In the genomic region with DNA sequence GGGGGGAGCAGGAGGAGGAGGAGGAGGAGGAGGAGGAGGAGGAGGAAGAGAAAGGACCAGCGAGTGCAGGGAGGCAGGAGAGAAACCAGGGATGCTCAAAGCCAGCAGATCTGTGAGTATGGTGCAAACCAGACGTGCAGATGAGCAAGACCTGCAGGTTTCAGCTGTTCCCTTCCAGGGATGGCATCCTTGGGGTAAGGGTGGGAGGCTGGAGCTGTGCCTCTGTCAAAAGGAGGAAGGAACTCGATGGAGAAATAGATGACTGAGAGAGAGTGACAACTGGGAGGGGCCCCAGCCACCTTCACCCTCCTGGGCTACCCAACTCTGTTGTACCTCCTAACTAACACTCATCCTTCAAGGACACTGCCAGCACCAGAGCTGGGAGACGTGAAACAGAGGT, we compare ENCODE assay signal across 31 mouse cellular contexts. TPM values are rescaled to one million over a fixed set of nuclear protein-coding genes. Genes with fewer than 3 reads are reported as not detected.
DNase-seq lines count a peak whose midpoint lies in the region; ATAC-seq and TF ChIP-seq lines count a peak whose summit lies in the region.
"Had no signal": no experiment of that assay in that cellular context is flagged by ENCODE, and none has a peak within 500 bp of the region (broad histone marks: within the 10 kb centered on the region; RNA-seq: fewer than 3 reads in every experiment).

No protein-coding gene starts in this region.

- H3K4me1 ChIP-seq in midbrain, embryonic 11.5 days (ENCODE audit: control insufficient read depth, insufficient read depth, low read length): peaks cover 25% of the 10 kb centered on the region
- H3K4me1 ChIP-seq in midbrain, embryonic 13.5 days (replicated peaks): peaks cover 28% of the 10 kb centered on the region
- peaks cover 51% of the 10 kb centered on the region for H3K4me1 ChIP-seq in embryonic facial prominence, embryonic 13.5 days

- H3K9me3 ChIP-seq in midbrain, embryonic 11.5 days (ENCODE audit: control insufficient read depth, low read length): no peaks in the 10 kb centered on the region
- no peaks in the 10 kb centered on the region for H3K9me3 ChIP-seq in midbrain, embryonic 13.5 days
- H3K9me3 ChIP-seq in embryonic facial prominence, embryonic 13.5 days: no peaks in the 10 kb centered on the region
- H3K9me3 ChIP-seq: embryonic facial prominence, embryonic 12.5 days; forebrain, embryonic 10.5 days; heart, embryonic 10.5 days; heart, embryonic 15.5 days; hindbrain, embryonic 12.5 days; liver, embryonic 12.5 days; megakaryocyte, embryonic 14.5 days had no signal

- H3K27me3 ChIP-seq in midbrain, embryonic 11.5 days (ENCODE audit: control insufficient read depth, insufficient read depth, low read length): peaks cover 4% of the 10 kb centered on the region; the same call in 1 of the 2 replicates
- peaks cover 25% of the 10 kb centered on the region for H3K27me3 ChIP-seq in midbrain, embryonic 13.5 days
- H3K27me3 ChIP-seq in embryonic facial prominence, embryonic 13.5 days: peaks cover 15% of the 10 kb centered on the region

- H3K36me3 ChIP-seq in midbrain, embryonic 11.5 days (ENCODE audit: control insufficient read depth, insufficient read depth, low read length): 0 out of 2 replicates have a peak, but pooled peaks cover 2% of the 10 kb centered on the region
- H3K36me3 ChIP-seq in midbrain, embryonic 13.5 days: no peaks in the 10 kb centered on the region
- no peaks in the 10 kb centered on the region for H3K36me3 ChIP-seq in embryonic facial prominence, embryonic 13.5 days
- H3K36me3 ChIP-seq: embryonic facial prominence, embryonic 12.5 days; forebrain, embryonic 10.5 days; heart, embryonic 10.5 days; heart, embryonic 15.5 days; hindbrain, embryonic 12.5 days; liver, embryonic 12.5 days had no signal

- 0 out of 2 replicates have a peak overlapping the region, but pooled peaks have one; percentile 50 for H3K27ac ChIP-seq in layer of hippocampus, adult 2 months
- H3K27ac ChIP-seq in midbrain, embryonic 11.5 days (ENCODE audit: low read depth, low read length): no peak overlapping the region
- H3K27ac ChIP-seq in midbrain, embryonic 13.5 days: no peak overlapping the region
- H3K27ac ChIP-seq in embryonic facial prominence, embryonic 13.5 days: peak overlapping the region; percentile 80; the same call in 1 of the 2 replicates
- H3K27ac ChIP-seq: forebrain, embryonic 10.5 days; heart, embryonic 10.5 days; heart, embryonic 15.5 days; hindbrain, embryonic 12.5 days; liver, embryonic 12.5 days had no signal

- TF ChIP-seq CTCF in layer of hippocampus, adult 2 months (conservative IDR thresholded peaks at IDR 0.05): no peak

- H3K9ac ChIP-seq in midbrain, embryonic 11.5 days (ENCODE audit: low read length): no peak overlapping the region
- no peak overlapping the region for H3K9ac ChIP-seq in midbrain, embryonic 13.5 days (replicated peaks)
- no peak overlapping the region for H3K9ac ChIP-seq in embryonic facial prominence, embryonic 13.5 days
- H3K9ac ChIP-seq: embryonic facial prominence, embryonic 12.5 days; heart, embryonic 15.5 days; hindbrain, embryonic 12.5 days; liver, embryonic 12.5 days; liver, postnatal 0 days had no signal

- ATAC-seq in midbrain, embryonic 11.5 days (ENCODE audit: low FRiP score): no peak
- ATAC-seq in midbrain, embryonic 13.5 days: no peak
- no peak for ATAC-seq in embryonic facial prominence, embryonic 13.5 days (ENCODE audit: insufficient number of reproducible peaks, insufficient read depth, low FRiP score, low TSS enrichment, low read depth)
- ATAC-seq in megakaryocyte progenitor cell, adult 5-6 weeks (replicated peaks; ENCODE audit: poor library complexity): peak; percentile 59
- ATAC-seq: forebrain, embryonic 16.5 days; liver, embryonic 12.5 days; liver, postnatal 0 days; midbrain, embryonic 16.5 days had no signal

- WGBS in midbrain, embryonic 11.5 days: 58% methylated on average over 4 of the region's 4 CpGs
- WGBS in midbrain, embryonic 13.5 days: 56% methylated on average over 4 of the region's 4 CpGs
- WGBS in embryonic facial prominence, embryonic 13.5 days: 48% methylated on average over 4 of the region's 4 CpGs

- no peak overlapping the region for H3K4me2 ChIP-seq in midbrain, embryonic 11.5 days
- no peak overlapping the region for H3K4me2 ChIP-seq in midbrain, embryonic 13.5 days (replicated peaks)
- H3K4me2 ChIP-seq in embryonic facial prominence, embryonic 13.5 days: no peak overlapping the region
- H3K4me2 ChIP-seq: embryonic facial prominence, embryonic 12.5 days; heart, embryonic 15.5 days; hindbrain, embryonic 12.5 days; liver, embryonic 12.5 days had no signal

- no peak for DNase-seq in layer of hippocampus, adult 2 months (ENCODE audit: low spot score in 2 of 2)
- no peak for DNase-seq in layer of hippocampus, adult 8-10 months (ENCODE audit: low spot score in 2 of 2)
- DNase-seq in midbrain, embryonic 11.5 days (ENCODE audit: low spot score, missing footprints): peak; percentile 41
- no peak for DNase-seq in testis, postnatal 14 days (ENCODE audit: low spot score)
- DNase-seq: adrenal gland, adult 8-10 months; B cell, adult 2 months; kidney, adult 11 months; kidney, postnatal 14 days; liver, postnatal 0 days; lung, postnatal 14 days; right cerebral cortex, postnatal 25 days; thymus, adult 2 months; thymus, postnatal 36 days had no signal

- no peak overlapping the region for H3K4me3 ChIP-seq in layer of hippocampus, adult 2 months
- H3K4me3 ChIP-seq in midbrain, embryonic 11.5 days (ENCODE audit: low read depth, low read length): no peak overlapping the region
- no peak overlapping the region for H3K4me3 ChIP-seq in midbrain, embryonic 13.5 days (replicated peaks)
- no peak overlapping the region for H3K4me3 ChIP-seq in embryonic facial prominence, embryonic 13.5 days
- H3K4me3 ChIP-seq: embryonic facial prominence, embryonic 12.5 days; forebrain, embryonic 10.5 days; heart, embryonic 10.5 days; heart, embryonic 15.5 days; hindbrain, embryonic 12.5 days; liver, embryonic 12.5 days; megakaryocyte, embryonic 14.5 days had no signal

RNA-seq across cellular contexts. Expression of a gene that starts 6.0 kb away (rescaled TPM):
- total RNA-seq in layer of hippocampus, adult 2 months (2021): 100 to 1,000 TPM; 189 to 195 TPM
- total RNA-seq in layer of hippocampus, adult 8-10 months (2022): 100 to 1,000 TPM; 153 to 196 (median 173) TPM
- 7.7 and 10.1 TPM in 2 replicates for polyA plus RNA-seq in midbrain, embryonic 11.5 days (2014; fragmentation: Nextera tagmentation; extraction: Ambion mirVana)
- polyA plus RNA-seq in midbrain, embryonic 13.5 days (2015; fragmentation: Nextera tagmentation; extraction: Ambion mirVana): 21.1 and 22.9 TPM in 2 replicates
- 27.1 and 32.2 TPM in 2 replicates for polyA plus RNA-seq in embryonic facial prominence, embryonic 13.5 days (2015; fragmentation: Nextera tagmentation; extraction: Ambion mirVana)
- not detected in 2 replicates for total RNA-seq in megakaryocyte progenitor cell, adult 5-6 weeks (2015)
- 1.1 TPM in 1 of 2 replicates, not detected in the other for total RNA-seq in megakaryocyte progenitor cell, adult 5-6 weeks (2017)
- total RNA-seq: neutrophil, adult 5-6 weeks had no signal

RNA-seq across cellular contexts. Expression of a gene that starts 21.4 kb away (rescaled TPM):
- total RNA-seq in layer of hippocampus, adult 2 months (2021): under 1 TPM in 1 of 2 experiments, not detected in 1; 0.88 TPM
- total RNA-seq in layer of hippocampus, adult 8-10 months (2022): under 1 TPM in 2 of 4 experiments, not detected in 2; 0.68 to 0.81 TPM
- not detected in 2 replicates for polyA plus RNA-seq in midbrain, embryonic 11.5 days (2014; fragmentation: Nextera tagmentation; extraction: Ambion mirVana)
- polyA plus RNA-seq in midbrain, embryonic 13.5 days (2015; fragmentation: Nextera tagmentation; extraction: Ambion mirVana): not detected in 2 replicates
- 0.97 and 2.5 TPM in 2 replicates for polyA plus RNA-seq in embryonic facial prominence, embryonic 13.5 days (2015; fragmentation: Nextera tagmentation; extraction: Ambion mirVana)
- not detected in 2 replicates for total RNA-seq in megakaryocyte progenitor cell, adult 5-6 weeks (2015)
- not detected in 2 replicates for total RNA-seq in megakaryocyte progenitor cell, adult 5-6 weeks (2017)
- total RNA-seq: CH12.LX; gastrocnemius, adult 8-10 months; heart, postnatal 25 days; neutrophil, adult 5-6 weeks had no signal
- polyA plus RNA-seq: kidney, embryonic 14.5 days; liver, embryonic 12.5 days; neural tube, embryonic 11.5 days had no signal

RNA-seq across cellular contexts. Expression of a gene that starts 51.3 kb away (rescaled TPM):
- total RNA-seq in layer of hippocampus, adult 2 months (2021): 10 to 100 TPM; 24.8 to 26.2 TPM
- 10 to 100 TPM; 22.7 to 24.8 (median 24.3) TPM for total RNA-seq in layer of hippocampus, adult 8-10 months (2022)
- polyA plus RNA-seq in midbrain, embryonic 11.5 days (2014; fragmentation: Nextera tagmentation; extraction: Ambion mirVana): 42.7 and 43.5 TPM in 2 replicates
- 33.4 and 36.8 TPM in 2 replicates for polyA plus RNA-seq in midbrain, embryonic 13.5 days (2015; fragmentation: Nextera tagmentation; extraction: Ambion mirVana)
- 41.5 and 41.8 TPM in 2 replicates for polyA plus RNA-seq in embryonic facial prominence, embryonic 13.5 days (2015; fragmentation: Nextera tagmentation; extraction: Ambion mirVana)
- 11.9 and 12.7 TPM in 2 replicates for total RNA-seq in megakaryocyte progenitor cell, adult 5-6 weeks (2015)
- total RNA-seq in megakaryocyte progenitor cell, adult 5-6 weeks (2017): 5.0 and 7.3 TPM in 2 replicates

RNA-seq across cellular contexts. Expression of a gene that starts 51.4 kb away (rescaled TPM):
- 10 to 100 TPM; 36.5 to 37.3 TPM for total RNA-seq in layer of hippocampus, adult 2 months (2021)
- 10 to 100 TPM; 32.5 to 43.5 (median 37.7) TPM for total RNA-seq in layer of hippocampus, adult 8-10 months (2022)
- 81.9 and 86.8 TPM in 2 replicates for polyA plus RNA-seq in midbrain, embryonic 11.5 days (2014; fragmentation: Nextera tagmentation; extraction: Ambion mirVana)
- 115 and 125 TPM in 2 replicates for polyA plus RNA-seq in midbrain, embryonic 13.5 days (2015; fragmentation: Nextera tagmentation; extraction: Ambion mirVana)
- 90.1 and 96.4 TPM in 2 replicates for polyA plus RNA-seq in embryonic facial prominence, embryonic 13.5 days (2015; fragmentation: Nextera tagmentation; extraction: Ambion mirVana)
- 57.2 and 68.0 TPM in 2 replicates for total RNA-seq in megakaryocyte progenitor cell, adult 5-6 weeks (2015)
- total RNA-seq in megakaryocyte progenitor cell, adult 5-6 weeks (2017): 46.1 and 48.9 TPM in 2 replicates

Comparison
In these comparisons a context has a peak if more than half of its experiments do, and no peak if none do; other contexts are left out.
1. H3K27ac ChIP-seq: peak in layer of hippocampus, adult 2 months (single experiment) and embryonic facial prominence, embryonic 13.5 days (single experiment); none in midbrain, embryonic 11.5 days (single experiment) and midbrain, embryonic 13.5 days (single experiment).
2. RNA of a gene that starts 6.0 kb away (total RNA-seq): 189 to 195 TPM in layer of hippocampus, adult 2 months and 153 to 196 TPM in layer of hippocampus, adult 8-10 months; 1.1 TPM in megakaryocyte progenitor cell, adult 5-6 weeks; every median in the first group is over 10 times any median in the second.